Mouse (Mus musculus) central nervous system, embryonic 11.5 days (tissue): ENCODE data around the gene Lrfn3. TPM values are rescaled to one million over a fixed set of nuclear protein-coding genes. Genes with fewer than 3 reads are reported as not detected.

Source experiments
- polyA plus RNA-seq: library from polyadenylated mRNA; depleted of rRNA; stranded (reverse); fragments of >200 nt; gene quantifications from 2 replicates; pipeline ENCODE4 v1.2.3, GENCODE M21; 2012; rRNA removed

Gene Lrfn3
- 7.0 and 10.9 TPM in 2 replicates for polyA plus RNA-seq

GRCm38 (mm10) chr7:30362652-30363343 lies at the start of gene Lrfn3:
Lrfn3 (minus strand) TSS chr7:30362772.

DNA sequence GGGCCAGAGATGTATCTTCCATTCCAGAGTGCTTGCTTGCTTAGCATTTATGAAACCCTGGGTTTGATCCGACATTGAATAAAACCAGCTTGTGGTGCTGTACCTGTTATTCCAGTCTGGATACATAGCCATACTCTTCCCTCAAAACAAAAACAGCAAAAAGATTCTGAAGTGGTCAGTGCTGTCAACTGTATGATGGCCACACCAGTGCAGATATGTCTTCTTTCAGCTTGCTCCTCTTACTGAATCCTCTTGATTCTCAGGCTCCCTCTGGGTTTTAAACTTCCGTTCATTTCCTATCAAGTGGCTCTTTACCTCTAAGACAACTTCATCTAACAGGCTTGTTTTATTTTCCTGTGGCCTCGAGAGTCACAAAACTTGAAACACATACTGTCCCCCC lies 38.8 kb downstream of the Lrfn3 start, which contains the start of gene Sdhaf1:
Gene Sdhaf1 (minus strand): TSS at position 101 of the 400 bp plus-strand sequence.

DNA sequence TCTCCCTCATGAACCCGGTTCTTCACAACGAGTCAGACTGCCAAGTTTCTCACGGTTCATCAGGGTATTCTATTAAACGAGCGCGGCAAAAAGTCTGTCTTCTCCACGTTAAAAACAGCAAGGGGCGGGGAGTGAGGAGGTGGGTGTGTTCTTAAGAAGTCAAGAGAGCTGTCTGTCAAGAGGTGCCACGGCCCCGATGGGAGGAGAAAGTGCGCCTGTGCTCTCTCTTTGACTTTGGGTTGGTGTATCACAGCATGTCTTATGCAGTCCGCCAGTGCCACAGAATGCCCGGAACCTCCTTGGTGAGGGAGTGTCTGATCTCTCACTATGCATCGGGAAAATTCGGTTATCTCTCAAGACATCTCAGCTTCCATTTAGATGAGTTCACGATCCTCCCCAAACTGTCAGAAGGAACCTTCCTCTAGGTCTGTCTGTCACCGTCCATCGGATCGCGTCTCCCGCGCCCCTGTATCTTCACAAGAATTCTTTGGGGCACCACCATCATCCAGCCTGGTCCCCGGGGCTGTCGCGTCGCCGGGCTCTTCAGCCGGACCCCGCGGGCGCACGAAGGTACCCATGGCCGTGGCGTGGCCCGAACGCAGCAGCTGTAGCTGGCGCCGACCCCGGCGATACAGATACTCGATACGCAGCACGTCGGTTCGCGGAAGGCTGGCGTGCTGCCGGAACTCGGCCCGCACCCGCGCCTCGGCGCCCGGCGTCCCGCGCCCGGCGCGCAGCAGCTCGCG lies 40.9 kb downstream of the Lrfn3 start, which contains the start of gene E130208F15Rik:
Gene E130208F15Rik (plus strand): TSS at position 202 of the 746 bp plus-strand sequence.

DNA sequence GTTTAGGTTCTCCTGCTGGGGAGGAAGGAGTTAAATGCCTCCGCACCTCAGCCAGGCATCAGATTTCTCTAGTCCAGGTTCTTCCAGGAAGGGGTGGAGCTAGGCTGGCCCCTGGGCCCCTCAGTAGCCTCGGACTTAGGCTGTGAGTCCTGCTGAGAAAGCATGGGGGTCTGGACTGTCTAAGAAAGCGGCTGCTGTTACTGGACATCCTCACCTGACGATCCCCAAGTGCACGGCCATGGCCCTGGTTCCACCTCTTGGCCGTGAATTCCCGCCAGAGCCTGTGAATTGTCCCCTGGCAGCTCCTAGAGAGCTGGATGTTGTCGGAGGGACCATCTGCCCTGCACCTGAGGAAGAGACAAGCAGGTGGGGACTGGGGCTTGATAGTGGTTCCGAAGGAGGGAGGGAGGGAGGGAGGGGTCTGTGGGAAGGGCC lies 47.8 kb downstream of the Lrfn3 start, which contains the start of gene Syne4:
Gene Syne4 (plus strand): TSS at position 87 of the 435 bp plus-strand sequence.

DNA sequence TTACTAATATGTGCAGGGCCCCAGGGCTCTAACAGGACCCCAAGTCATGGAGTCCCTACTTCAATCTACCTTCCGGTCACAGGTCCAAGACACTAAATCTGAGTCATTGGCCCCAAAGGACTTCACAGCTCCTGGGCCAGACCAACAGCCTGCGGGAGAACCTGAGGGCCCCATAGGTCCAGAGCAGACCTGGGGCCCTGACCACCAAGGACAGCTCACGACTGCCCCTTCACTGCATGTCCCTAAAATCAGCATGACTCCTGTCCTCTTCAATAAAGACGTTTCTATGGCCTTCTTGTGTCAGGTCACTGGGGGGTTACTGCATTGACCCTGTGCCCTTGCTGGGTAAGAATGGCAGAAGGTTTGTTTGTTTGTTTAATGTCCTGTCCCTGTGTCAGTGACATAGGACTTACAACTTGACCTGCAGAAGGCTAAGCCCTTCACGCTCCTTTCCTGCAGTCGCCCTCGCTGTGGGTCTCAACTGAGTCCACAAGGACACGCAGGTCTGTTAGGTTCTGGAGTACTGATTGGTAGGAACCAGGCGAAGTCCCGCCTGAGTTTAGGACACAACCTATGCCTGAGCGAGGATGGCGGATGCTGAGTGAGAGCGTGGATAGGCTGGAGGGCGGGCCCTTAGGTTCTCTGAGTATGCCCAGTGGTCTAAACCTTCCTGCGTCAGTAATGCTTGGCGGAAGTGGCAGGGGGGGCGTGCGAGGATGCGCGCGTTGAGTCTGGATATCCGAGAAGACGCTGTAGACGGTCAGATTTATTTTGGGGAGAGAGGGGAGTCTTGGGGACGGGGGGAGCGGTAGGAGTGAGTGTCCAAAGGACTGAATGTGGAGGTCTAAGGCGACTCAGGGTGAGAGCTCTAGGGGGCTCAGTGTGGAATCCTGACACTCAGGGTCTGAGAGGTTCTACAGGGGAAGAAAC lies 54.2 kb downstream of the Lrfn3 start, which contains the start of gene Alkbh6:
Gene Alkbh6 (plus strand): TSS at position 642 of the 930 bp plus-strand sequence.

Other genes with a start within 250 kb of the Lrfn3 start
- gene Zfp382, start 240.8 kb downstream of the Lrfn3 start, polyA plus RNA-seq: 6.6 and 7.4 TPM in 2 replicates
- 111 and 119 TPM in 2 replicates for gene Zfp146, start 193.0 kb downstream of the Lrfn3 start, polyA plus RNA-seq
- gene Cox7a1, start 178.6 kb downstream of the Lrfn3 start, polyA plus RNA-seq: 2.2 and 4.6 TPM in 2 replicates
- gene Capns1, start 164.0 kb downstream of the Lrfn3 start, polyA plus RNA-seq: 139 and 209 TPM in 2 replicates
- 204 and 223 TPM in 2 replicates for gene Polr2i, start 130.8 kb downstream of the Lrfn3 start, polyA plus RNA-seq
- gene Tbcb, start 130.5 kb downstream of the Lrfn3 start, polyA plus RNA-seq: 133 and 198 TPM in 2 replicates
- gene Ovol3, start 127.0 kb downstream of the Lrfn3 start, polyA plus RNA-seq: 0.19 and 0.27 TPM in 2 replicates
- 0.06 and 0.26 TPM in 2 replicates for gene Thap8, start 82.7 kb downstream of the Lrfn3 start, polyA plus RNA-seq
- 22.8 and 26.3 TPM in 2 replicates for gene Wdr62, start 82.4 kb downstream of the Lrfn3 start, polyA plus RNA-seq
- 115 and 137 TPM in 2 replicates for gene Clip3, start 71.0 kb downstream of the Lrfn3 start, polyA plus RNA-seq
- gene Alkbh6, start 54.1 kb downstream of the Lrfn3 start, polyA plus RNA-seq: 61.7 and 90.9 TPM in 2 replicates
- gene Syne4, start 48.0 kb downstream of the Lrfn3 start, polyA plus RNA-seq: 42.4 and 63.7 TPM in 2 replicates
- gene E130208F15Rik, start 41.0 kb downstream of the Lrfn3 start, polyA plus RNA-seq: 0.65 and 0.78 TPM in 2 replicates
- 19.6 and 19.7 TPM in 2 replicates for gene Sdhaf1, start 38.9 kb downstream of the Lrfn3 start, polyA plus RNA-seq
- gene Tyrobp, start 51.0 kb upstream of the Lrfn3 start, polyA plus RNA-seq: 17.2 and 25.2 TPM in 2 replicates
- 0.16 and 0.40 TPM in 2 replicates for gene Hcst, start 57.1 kb upstream of the Lrfn3 start, polyA plus RNA-seq
- gene Nfkbid, start 59.0 kb upstream of the Lrfn3 start, polyA plus RNA-seq: 1.8 and 2.1 TPM in 2 replicates
- gene Aplp1, start 82.8 kb upstream of the Lrfn3 start, polyA plus RNA-seq: 102 and 109 TPM in 2 replicates
- gene Kirrel2, start 94.9 kb upstream of the Lrfn3 start, polyA plus RNA-seq: 3.6 and 3.9 TPM in 2 replicates
- gene Nphs1, start 95.5 kb upstream of the Lrfn3 start, polyA plus RNA-seq: 3.7 and 4.4 TPM in 2 replicates
- 0.82 and 3.3 TPM in 2 replicates for gene Prodh2, start 130.8 kb upstream of the Lrfn3 start, polyA plus RNA-seq
- gene Arhgap33, start 172.3 kb upstream of the Lrfn3 start, polyA plus RNA-seq: 102 and 119 TPM in 2 replicates
- 6.4 and 6.8 TPM in 2 replicates for gene Hspb6, start 189.4 kb upstream of the Lrfn3 start, polyA plus RNA-seq
- gene Proser3, start 189.5 kb upstream of the Lrfn3 start, polyA plus RNA-seq: 22.3 and 28.9 TPM in 2 replicates
- 35.8 and 38.5 TPM in 2 replicates for gene Lin37, start 197.1 kb upstream of the Lrfn3 start, polyA plus RNA-seq
- 57.5 and 77.8 TPM in 2 replicates for gene U2af1l4, start 200.5 kb upstream of the Lrfn3 start, polyA plus RNA-seq
- 5.6 and 6.0 TPM in 2 replicates for gene Gm49396, start 200.6 kb upstream of the Lrfn3 start, polyA plus RNA-seq
- 98.4 and 114 TPM in 2 replicates for gene Psenen, start 200.9 kb upstream of the Lrfn3 start, polyA plus RNA-seq
- 5.5 and 9.1 TPM in 2 replicates for gene Igflr1, start 202.7 kb upstream of the Lrfn3 start, polyA plus RNA-seq
- gene Kmt2b, start 226.0 kb upstream of the Lrfn3 start, polyA plus RNA-seq: 55.4 and 66.3 TPM in 2 replicates
- 0.20 and 0.45 TPM in 2 replicates for gene Zbtb32, start 236.1 kb upstream of the Lrfn3 start, polyA plus RNA-seq